Mouse (Mus musculus): ENCODE data around the gene Slc22a14. TPM values are rescaled to one million over a fixed set of nuclear protein-coding genes. Genes with fewer than 3 reads are reported as not detected.

The Slc22a14 gene
- total RNA-seq, 1 experiment = 0.45 TPM

GRCm38 (mm10) chr9:119156278-119157201 lies 208.8 kb downstream of the Slc22a14 start, which contains the start of gene Acaa1b:
TSS of gene Acaa1b (minus strand) at chr9:119157093.
- no peaks in the 10 kb centered on the region for H3K9me3 ChIP-seq (ENCODE audit: control insufficient read depth, insufficient read depth, low read depth, low read length)
- H3K4me1 ChIP-seq (ENCODE audit: control insufficient read depth in 2 of 2, insufficient read depth in 2 of 2, low read length in 2 of 2, poor library complexity in 1 of 2) = no peaks in the 10 kb centered on the region
- H3K4me3 ChIP-seq (ENCODE audit: insufficient read depth in 1 of 2, low read depth in 1 of 2, low read length in 2 of 2, poor library complexity in 1 of 2, severe bottlenecking in 1 of 2) = peak within 1 kb of the TSS; percentile 72 to 76
- DNase-seq (ENCODE audit: low read depth, low spot score) = peak; percentile 73
- no peak within 1 kb of the TSS; the same call in 1 of the 2 replicates for H3K27ac ChIP-seq (ENCODE audit: insufficient read depth, low read depth, low read length, poor library complexity, severe bottlenecking)
- in situ Hi-C loops (cut with MboI; ENCODE audit: low sequenced_read_pairs in 2 of 2, unreplicated experiment in 2 of 2) = no loop called here
- TF ChIP-seq HCFC1 (IDR thresholded peaks at IDR 0.05; ENCODE audit: borderline replicate concordance, insufficient read depth, low read length) (no peak), ZNF384 (IDR thresholded peaks at IDR 0.05; ENCODE audit: low read depth, low read length) (no peak)
- H3K36me3 ChIP-seq (ENCODE audit: control insufficient read depth, insufficient read depth, low read length, poor library complexity, severe bottlenecking) = no peaks in the 10 kb centered on the region
- H3K9ac ChIP-seq (ENCODE audit: insufficient read depth, low read depth, low read length, poor library complexity, severe bottlenecking) = peak within 1 kb of the TSS; percentile 56

GRCm38 (mm10) chr9:119155826-119156225 lies 209.5 kb downstream of the Slc22a14 start:
- TF ChIP-seq ZC3H11A (IDR thresholded peaks at IDR 0.05; ENCODE audit: borderline replicate concordance, low read depth, low read length) (no peak), ZNF384 (IDR thresholded peaks at IDR 0.05; ENCODE audit: low read depth, low read length) (no peak), CHD2 (IDR thresholded peaks at IDR 0.05; ENCODE audit: low read depth, low read length) (no peak), HCFC1 (IDR thresholded peaks at IDR 0.05; ENCODE audit: borderline replicate concordance, insufficient read depth, low read length) (no peak), MAFK (IDR thresholded peaks at IDR 0.05; ENCODE audit: insufficient read depth, low read depth, low read length) (no peak)
- in situ Hi-C loops (cut with MboI; ENCODE audit: low sequenced_read_pairs in 2 of 2, unreplicated experiment in 2 of 2) = no loop called here
- Histone ChIP-seq H3K9me3 (ENCODE audit: control insufficient read depth, insufficient read depth, low read depth, low read length) (no peaks in the 10 kb centered on the region), H3K9ac (ENCODE audit: insufficient read depth, low read depth, low read length, poor library complexity, severe bottlenecking) (0 out of 2 replicates have a peak overlapping the region, but pooled peaks have one; percentile 1), H3K4me1 (ENCODE audit: control insufficient read depth in 2 of 2, insufficient read depth in 2 of 2, low read length in 2 of 2, poor library complexity in 1 of 2) (no peaks in the 10 kb centered on the region), H3K36me3 (ENCODE audit: control insufficient read depth, insufficient read depth, low read length, poor library complexity, severe bottlenecking) (no peaks in the 10 kb centered on the region), H3K4me3 (ENCODE audit: insufficient read depth in 1 of 2, low read depth in 1 of 2, low read length in 2 of 2, poor library complexity in 1 of 2, severe bottlenecking in 1 of 2) (no peak overlapping the region), H3K27ac (ENCODE audit: insufficient read depth, low read depth, low read length, poor library complexity, severe bottlenecking) (no peak overlapping the region)
- DNase-seq (ENCODE audit: low read depth, low spot score) = no peak

GRCm38 (mm10) chr9:119155416-119155815 lies 209.9 kb downstream of the Slc22a14 start:
- Histone ChIP-seq H3K9me3 (ENCODE audit: control insufficient read depth, insufficient read depth, low read depth, low read length) (no peaks in the 10 kb centered on the region), H3K36me3 (ENCODE audit: control insufficient read depth, insufficient read depth, low read length, poor library complexity, severe bottlenecking) (no peaks in the 10 kb centered on the region), H3K9ac (ENCODE audit: insufficient read depth, low read depth, low read length, poor library complexity, severe bottlenecking) (no peak overlapping the region), H3K4me3 (ENCODE audit: insufficient read depth in 1 of 2, low read depth in 1 of 2, low read length in 2 of 2, poor library complexity in 1 of 2, severe bottlenecking in 1 of 2) (no peak overlapping the region), H3K4me1 (ENCODE audit: control insufficient read depth in 2 of 2, insufficient read depth in 2 of 2, low read length in 2 of 2, poor library complexity in 1 of 2) (peaks cover 0 to 3% of the 10 kb centered on the region in 2 experiments; a peak in 1 of 4 replicates), H3K27ac (ENCODE audit: insufficient read depth, low read depth, low read length, poor library complexity, severe bottlenecking) (no peak overlapping the region)
- in situ Hi-C loops (cut with MboI; ENCODE audit: low sequenced_read_pairs in 2 of 2, unreplicated experiment in 2 of 2) = no loop called here
- TF ChIP-seq ZC3H11A (IDR thresholded peaks at IDR 0.05; ENCODE audit: borderline replicate concordance, low read depth, low read length) = no peak
- TF ChIP-seq HCFC1 (IDR thresholded peaks at IDR 0.05; ENCODE audit: borderline replicate concordance, insufficient read depth, low read length) = no peak
- no peak for TF ChIP-seq CHD2 (IDR thresholded peaks at IDR 0.05; ENCODE audit: low read depth, low read length)
- no peak for TF ChIP-seq MAFK (IDR thresholded peaks at IDR 0.05; ENCODE audit: insufficient read depth, low read depth, low read length)
- TF ChIP-seq ZNF384 (IDR thresholded peaks at IDR 0.05; ENCODE audit: low read depth, low read length) = no peak
- no peak for DNase-seq (ENCODE audit: low read depth, low spot score)

- TF ChIP-seq CHD2 (IDR thresholded peaks at IDR 0.05; ENCODE audit: low read depth, low read length) (no peak), ZC3H11A (IDR thresholded peaks at IDR 0.05; ENCODE audit: borderline replicate concordance, low read depth, low read length) (no peak), ZNF384 (IDR thresholded peaks at IDR 0.05; ENCODE audit: low read depth, low read length) (no peak), HCFC1 (IDR thresholded peaks at IDR 0.05; ENCODE audit: borderline replicate concordance, insufficient read depth, low read length) (no peak), MAFK (IDR thresholded peaks at IDR 0.05; ENCODE audit: insufficient read depth, low read depth, low read length) (no peak)
- Histone ChIP-seq H3K36me3 (ENCODE audit: control insufficient read depth, insufficient read depth, low read length, poor library complexity, severe bottlenecking) (no peaks in the 10 kb centered on the region), H3K4me3 (ENCODE audit: insufficient read depth in 1 of 2, low read depth in 1 of 2, low read length in 2 of 2, poor library complexity in 1 of 2, severe bottlenecking in 1 of 2) (no peak overlapping the region), H3K4me1 (ENCODE audit: control insufficient read depth in 2 of 2, insufficient read depth in 2 of 2, low read length in 2 of 2, poor library complexity in 1 of 2) (peaks cover 0 to 3% of the 10 kb centered on the region in 2 experiments; a peak in 1 of 4 replicates), H3K27ac (ENCODE audit: insufficient read depth, low read depth, low read length, poor library complexity, severe bottlenecking) (no peak overlapping the region), H3K9ac (ENCODE audit: insufficient read depth, low read depth, low read length, poor library complexity, severe bottlenecking) (no peak overlapping the region), H3K9me3 (ENCODE audit: control insufficient read depth, insufficient read depth, low read depth, low read length) (no peaks in the 10 kb centered on the region)
- no peak for DNase-seq (ENCODE audit: low read depth, low spot score)
- in situ Hi-C loops (cut with MboI; ENCODE audit: low sequenced_read_pairs in 2 of 2, unreplicated experiment in 2 of 2) = no loop called here
These were observed 213.6 kb downstream of the Slc22a14 start for GRCm38 (mm10) chr9:119151751-119152150.
